Mouse (Mus musculus) central nervous system, embryonic 18 days (tissue): ENCODE measurements around the gene Eps8l2. TPM values are rescaled to one million over a fixed set of nuclear protein-coding genes. Genes with fewer than 3 reads are reported as not detected.

Source experiments
- polyA plus RNA-seq: library from polyadenylated mRNA; depleted of rRNA; stranded (reverse); fragments of >200 nt; gene quantifications from 2 replicates; pipeline ENCODE4 v1.2.3, GENCODE M21; 2012; rRNA removed

Eps8l2 gene
- polyA plus RNA-seq, result 1.3 and 3.0 TPM in 2 replicates

GRCm38 (mm10) chr7:141338576-141339131 is at the start of gene Eps8l2:
Eps8l2 (plus strand) TSS chr7:141338880.

GRCm38 (mm10) chr7:141291921-141292582 is 46.6 kb upstream of the Eps8l2 start, which contains the start of gene Drd4:
Drd4 (plus strand) TSS chr7:141292006.

DNA sequence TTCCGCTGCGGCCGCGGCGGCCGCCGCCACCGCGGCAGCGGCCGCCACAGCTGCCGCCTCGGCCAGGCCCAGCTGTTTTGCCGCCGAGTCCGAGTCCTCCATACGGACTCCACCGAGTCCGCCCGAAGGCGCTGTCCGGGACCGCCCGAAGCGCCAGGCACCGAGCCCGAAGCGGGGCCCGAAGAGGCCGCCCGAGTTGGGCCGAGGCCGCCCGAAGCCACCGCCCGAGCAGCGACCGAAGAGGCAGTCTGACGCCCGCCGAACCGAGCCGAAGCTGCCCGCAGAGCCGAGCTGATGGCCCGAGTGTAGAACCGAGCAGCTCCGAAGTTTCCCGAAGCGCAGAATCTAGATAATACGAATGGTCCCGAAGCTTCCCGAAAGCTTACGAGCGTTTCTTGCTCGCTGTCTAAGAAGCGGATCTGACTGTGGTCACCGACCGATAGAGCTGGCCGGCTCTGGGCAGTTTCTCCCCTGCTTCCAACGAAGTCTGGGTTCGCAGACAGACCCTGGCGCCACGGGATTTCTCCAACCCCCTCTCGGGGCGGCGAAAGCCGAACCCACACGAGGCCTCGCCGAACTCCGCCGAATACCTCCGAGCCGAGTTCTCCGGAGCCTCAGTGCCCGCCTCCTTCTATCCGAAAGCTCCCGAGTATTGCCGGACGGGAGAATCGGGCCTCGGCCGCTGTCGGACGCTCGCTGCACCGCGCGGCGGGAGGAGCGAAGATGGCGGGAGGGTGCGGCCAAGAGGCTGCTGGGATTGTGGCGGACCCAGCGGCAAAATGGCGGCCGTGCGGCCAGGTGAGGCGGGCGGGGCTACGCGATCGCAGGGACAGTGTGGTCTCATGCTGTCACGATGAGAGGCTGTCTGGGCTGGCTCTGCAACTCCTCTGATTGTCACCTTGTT is 11.0 kb upstream of the Eps8l2 start, which contains the start of the genes Deaf1 and Tmem80:
Gene Deaf1 (minus strand): TSS at position 222 of the 904 bp plus-strand sequence.
Gene Tmem80 (plus strand): TSS at position 271 of the 904 bp plus-strand sequence.

GRCm38 (mm10) chr7:141391625-141392551 is 53.2 kb downstream of the Eps8l2 start, which contains the start of gene Taldo1:
Taldo1 (plus strand) TSS chr7:141392199.

Other genes starting within 250 kb of the Eps8l2 start
- 2.3 and 2.5 TPM in 2 replicates for gene Sigirr, start 238.3 kb upstream of the Eps8l2 start, polyA plus RNA-seq
- 0.92 and 1.00 TPM in 2 replicates for gene Ano9, start 221.1 kb upstream of the Eps8l2 start, polyA plus RNA-seq
- gene Ptdss2, start 216.5 kb upstream of the Eps8l2 start, polyA plus RNA-seq, result 57.7 and 58.1 TPM in 2 replicates
- gene Rnh1, start 166.0 kb upstream of the Eps8l2 start, polyA plus RNA-seq, result 31.5 and 34.6 TPM in 2 replicates
- gene Hras, start 144.9 kb upstream of the Eps8l2 start, polyA plus RNA-seq, result 203 and 213 TPM in 2 replicates
- 14.1 and 14.9 TPM in 2 replicates for gene Lrrc56, start 144.7 kb upstream of the Eps8l2 start, polyA plus RNA-seq
- gene Lmntd2, start 124.8 kb upstream of the Eps8l2 start, polyA plus RNA-seq, result 0.92 and 0.97 TPM in 2 replicates
- gene Rassf7, start 123.0 kb upstream of the Eps8l2 start, polyA plus RNA-seq, result 20.3 and 23.3 TPM in 2 replicates
- gene Phrf1, start 110.1 kb upstream of the Eps8l2 start, polyA plus RNA-seq, result 24.7 and 26.9 TPM in 2 replicates
- 4.2 and 6.9 TPM in 2 replicates for gene Irf7, start 72.4 kb upstream of the Eps8l2 start, polyA plus RNA-seq
- gene Cdhr5, start 62.1 kb upstream of the Eps8l2 start, polyA plus RNA-seq, result 0.04 and 0.08 TPM in 2 replicates
- gene Sct, start 59.7 kb upstream of the Eps8l2 start, polyA plus RNA-seq, result 1.5 and 2.2 TPM in 2 replicates
- gene Drd4, start 46.9 kb upstream of the Eps8l2 start, polyA plus RNA-seq, result 0.66 and 0.71 TPM in 2 replicates
- 67.1 and 68.9 TPM in 2 replicates for gene Deaf1, start 11.2 kb upstream of the Eps8l2 start, polyA plus RNA-seq
- 53.0 TPM in 2 replicates for gene Tmem80, start 11.1 kb upstream of the Eps8l2 start, polyA plus RNA-seq
- gene Taldo1, start 53.3 kb downstream of the Eps8l2 start, polyA plus RNA-seq, result 245 and 264 TPM in 2 replicates
- 69.5 and 71.9 TPM in 2 replicates for gene Gatd1, start 75.3 kb downstream of the Eps8l2 start, polyA plus RNA-seq
- gene Cend1, start 90.6 kb downstream of the Eps8l2 start, polyA plus RNA-seq, result 63.4 and 64.9 TPM in 2 replicates
- 166 and 178 TPM in 2 replicates for gene Slc25a22, start 99.0 kb downstream of the Eps8l2 start, polyA plus RNA-seq
- 9.0 and 10.0 TPM in 2 replicates for gene Pidd1, start 105.1 kb downstream of the Eps8l2 start, polyA plus RNA-seq
- gene Rplp2, start 108.5 kb downstream of the Eps8l2 start, polyA plus RNA-seq, result 868 and 877 TPM in 2 replicates
- 14.3 and 15.6 TPM in 2 replicates for gene Pnpla2, start 116.3 kb downstream of the Eps8l2 start, polyA plus RNA-seq
- gene Cracr2b, start 122.2 kb downstream of the Eps8l2 start, polyA plus RNA-seq, result 4.8 TPM in 2 replicates
- 92.5 and 94.0 TPM in 2 replicates for gene Cd151, start 128.5 kb downstream of the Eps8l2 start, polyA plus RNA-seq
- 52.4 and 53.0 TPM in 2 replicates for gene Polr2l, start 136.3 kb downstream of the Eps8l2 start, polyA plus RNA-seq
- 56.0 and 60.4 TPM in 2 replicates for gene Tspan4, start 136.4 kb downstream of the Eps8l2 start, polyA plus RNA-seq
- gene Chid1, start 201.0 kb downstream of the Eps8l2 start, polyA plus RNA-seq, result 37.0 and 39.7 TPM in 2 replicates
- 49.9 and 53.1 TPM in 2 replicates for gene Ap2a2, start 223.3 kb downstream of the Eps8l2 start, polyA plus RNA-seq